Mouse (Mus musculus): ENCODE results near the gene Plppr5. TPM values are rescaled to one million over a fixed set of nuclear protein-coding genes. Genes with fewer than 3 reads are reported as not detected.

The Plppr5 gene
- polyA plus RNA-seq (2014; fragmentation: Illumina TruSeq; extraction: RNeasy Lipid Tissue Mini Kit (QIAGEN cat#74804); ENCODE audit: low read depth, low replicate concordance): 2.5 TPM

DNA sequence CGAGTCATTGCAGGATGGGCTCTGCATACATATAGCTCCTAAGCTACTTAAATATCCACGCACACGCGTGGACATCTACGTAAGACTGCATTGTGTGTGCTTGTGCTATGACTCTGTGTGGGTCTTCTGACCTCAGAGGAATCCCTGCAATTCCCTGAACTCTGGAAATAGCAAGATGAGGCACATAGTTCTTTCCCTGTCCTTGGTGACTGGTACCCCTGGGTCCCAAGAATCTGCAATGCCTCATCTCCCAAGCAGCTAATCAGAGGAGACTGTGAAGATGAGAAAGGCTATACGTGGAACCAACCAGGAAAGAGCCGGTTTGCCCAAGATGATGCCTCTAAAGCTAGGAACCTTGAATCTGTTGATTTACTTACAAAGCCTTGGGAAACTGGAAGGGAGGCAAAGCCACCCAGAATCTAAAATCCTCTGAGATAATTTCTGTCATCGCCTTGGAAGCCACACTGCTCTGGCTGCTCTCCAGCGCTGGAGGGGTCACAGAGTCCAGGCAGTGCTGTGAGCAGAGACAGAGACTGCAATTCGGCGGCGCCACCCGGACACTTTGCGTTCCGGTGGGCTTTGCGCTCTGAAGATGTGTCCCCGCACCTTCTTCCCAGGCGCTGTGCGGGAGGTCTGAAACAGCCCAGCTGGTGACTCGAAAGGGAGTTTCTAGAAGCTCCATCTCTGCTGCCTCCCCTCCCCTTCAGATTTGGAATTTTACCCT, at the start of gene Plppr5:
Plppr5 (plus strand) TSS at position 308 of the 724 bp plus-strand sequence.

Other genes starting within 250 kb of the Plppr5 start
- 0.44 TPM for gene Plppr4, start 214.0 kb upstream of the Plppr5 start, polyA plus RNA-seq (2014; fragmentation: Illumina TruSeq; extraction: RNeasy Lipid Tissue Mini Kit (QIAGEN cat#74804); ENCODE audit: low read depth, low replicate concordance)